Mouse (Mus musculus) left cerebral cortex, adult 8-10 months (tissue): ENCODE measurements around the gene Zfyve27. TPM values are rescaled to one million over a fixed set of nuclear protein-coding genes. Genes with fewer than 3 reads are reported as not detected.

Source experiments
- DNase-seq, 2 experiments: peaks; one replicate each; pipeline ENCODE4 v3.0.0; 2022; ENCODE audit warnings: low spot score in 2 of 2
- total RNA-seq, 4 experiments: library from RNA; stranded (reverse); gene quantifications; 2 replicates each; pipeline ENCODE4 v1.2.4; 2022

The Zfyve27 gene
- total RNA-seq = 100 to 1,000 TPM in 1 of 4 experiments, 10 to 100 TPM in 3; 78.2 to 101 (median 83.5) TPM

DNA sequence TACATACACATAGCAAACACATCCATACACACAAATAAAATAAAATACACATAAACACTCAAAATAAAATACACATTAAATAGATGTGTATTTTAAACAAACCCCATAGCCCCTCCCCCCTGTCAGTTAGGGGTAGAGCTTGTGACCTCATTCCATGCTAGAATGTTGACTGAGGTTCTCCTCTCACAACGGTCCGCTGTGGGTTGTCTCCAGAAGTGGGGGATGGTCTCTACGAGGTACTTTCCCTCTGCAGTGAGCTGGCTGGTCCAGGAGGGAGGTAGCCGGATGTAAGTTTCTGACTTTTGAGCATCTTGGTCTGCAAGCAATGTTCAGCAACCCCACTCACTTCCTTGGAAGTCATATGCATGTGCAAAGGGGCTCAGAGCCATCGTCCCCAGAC, at the start of gene Zfyve27:
Gene Zfyve27, plus strand, starts transcription at position 188 of the 400 bp plus-strand sequence.
- DNase-seq = no peak

DNA sequence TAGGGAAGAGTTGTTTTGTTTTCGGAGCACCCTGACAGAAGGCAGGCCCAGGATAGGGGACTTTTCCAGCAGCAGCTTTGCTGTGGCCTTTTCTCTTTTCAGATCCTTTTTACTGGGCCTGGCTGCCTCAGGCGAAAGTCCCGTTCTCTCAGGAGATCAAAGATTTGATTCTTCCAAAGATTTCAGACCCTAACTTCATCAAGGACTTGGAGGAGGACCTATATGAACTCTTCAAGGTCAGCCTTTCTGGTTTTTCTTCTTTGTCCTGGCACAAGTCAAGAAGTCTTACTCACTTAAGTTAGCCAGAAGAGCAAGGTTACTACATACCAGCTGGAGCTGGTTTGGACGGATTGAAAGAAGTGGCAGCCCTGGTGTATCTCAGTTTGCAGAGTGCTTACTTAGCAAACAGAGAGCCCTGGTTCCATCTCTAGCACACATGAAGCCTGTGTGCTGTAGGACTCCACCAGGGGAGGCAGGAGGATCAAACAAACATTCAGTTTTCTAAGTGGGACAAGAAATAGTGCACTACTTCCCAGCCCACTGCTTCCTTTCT, 47.9 kb upstream of the Zfyve27 start:
- DNase-seq = no peak

DNA sequence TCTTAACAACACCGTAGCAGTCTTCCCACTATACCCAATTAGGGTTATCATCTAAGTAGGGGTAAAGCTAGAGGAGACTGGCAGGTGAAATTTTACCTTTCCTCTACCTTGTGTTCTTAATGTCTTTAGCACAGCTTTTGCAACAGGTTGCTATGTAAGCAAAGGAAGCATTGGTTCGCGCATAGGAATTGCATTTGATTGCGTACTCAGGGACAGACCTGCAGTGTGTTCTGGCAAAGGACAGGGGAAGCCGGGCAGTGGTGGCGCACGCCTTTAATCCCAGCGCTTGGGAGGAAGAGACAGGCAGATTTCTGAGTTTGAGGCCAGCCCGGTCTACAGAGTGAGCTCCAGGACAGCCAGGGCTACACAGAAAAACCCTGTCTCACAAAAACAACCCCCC, 45.6 kb upstream of the Zfyve27 start:
- no peak for DNase-seq

DNA sequence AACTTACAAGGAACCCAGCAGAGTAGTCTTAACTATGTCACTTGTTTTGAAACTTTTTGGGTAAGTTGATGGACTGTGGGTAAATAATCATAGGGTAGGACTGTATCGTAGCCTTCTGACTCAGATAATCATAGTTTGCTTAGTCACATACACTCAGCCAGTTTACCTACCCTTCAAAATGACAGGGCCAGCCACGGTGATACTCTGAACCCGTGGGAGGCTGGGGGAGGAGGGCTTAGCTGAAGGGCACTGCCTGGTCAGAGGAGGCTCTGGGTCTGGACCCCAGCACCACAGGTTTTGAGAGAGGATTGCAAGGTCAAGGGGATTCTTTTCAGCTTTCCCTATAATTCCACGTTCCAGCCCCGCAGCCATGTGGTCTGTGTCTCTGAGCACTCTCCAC, 45.2 kb upstream of the Zfyve27 start:
- DNase-seq = no peak

DNA sequence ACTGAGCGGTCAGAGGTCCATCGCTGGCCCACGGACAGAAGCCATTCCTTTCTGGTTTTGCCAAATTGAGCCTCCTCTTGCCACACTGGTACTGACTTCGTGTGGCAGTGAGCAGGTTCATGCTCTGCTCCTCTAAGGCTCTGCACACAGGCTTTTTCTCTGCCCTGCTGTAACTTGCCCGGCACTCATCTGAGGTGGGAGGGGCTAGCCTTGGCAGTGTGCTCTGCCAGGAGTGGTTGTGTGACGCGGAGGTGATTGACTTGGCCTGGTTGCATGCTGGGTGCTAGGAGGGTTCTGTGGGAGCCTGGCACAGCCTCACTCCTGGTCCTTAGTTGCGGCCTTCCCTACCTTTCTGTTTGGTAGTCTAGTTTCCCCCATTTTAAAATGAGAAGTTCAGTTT, 43.3 kb upstream of the Zfyve27 start:
- no peak for DNase-seq

DNA sequence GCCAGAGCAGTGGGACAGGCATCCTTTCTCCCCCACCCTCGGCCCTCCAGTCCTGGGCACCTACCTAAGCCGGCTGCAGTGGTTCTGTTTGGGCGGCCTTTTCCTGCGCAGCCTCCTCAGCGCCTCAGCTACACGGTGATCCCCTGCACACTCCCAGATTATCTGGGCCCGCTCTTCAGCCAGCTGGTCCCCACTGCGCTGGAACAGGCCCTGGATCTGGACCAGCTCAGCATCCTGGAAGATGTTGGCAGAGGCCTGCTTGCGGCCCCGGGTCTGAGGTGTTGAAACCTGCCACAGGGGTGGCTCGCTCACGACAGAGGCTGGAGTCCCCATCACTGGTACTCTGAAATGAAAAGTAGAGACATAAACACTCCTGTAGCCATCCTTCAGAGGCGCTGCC, 39.1 kb upstream of the Zfyve27 start:
- no peak for DNase-seq

DNA sequence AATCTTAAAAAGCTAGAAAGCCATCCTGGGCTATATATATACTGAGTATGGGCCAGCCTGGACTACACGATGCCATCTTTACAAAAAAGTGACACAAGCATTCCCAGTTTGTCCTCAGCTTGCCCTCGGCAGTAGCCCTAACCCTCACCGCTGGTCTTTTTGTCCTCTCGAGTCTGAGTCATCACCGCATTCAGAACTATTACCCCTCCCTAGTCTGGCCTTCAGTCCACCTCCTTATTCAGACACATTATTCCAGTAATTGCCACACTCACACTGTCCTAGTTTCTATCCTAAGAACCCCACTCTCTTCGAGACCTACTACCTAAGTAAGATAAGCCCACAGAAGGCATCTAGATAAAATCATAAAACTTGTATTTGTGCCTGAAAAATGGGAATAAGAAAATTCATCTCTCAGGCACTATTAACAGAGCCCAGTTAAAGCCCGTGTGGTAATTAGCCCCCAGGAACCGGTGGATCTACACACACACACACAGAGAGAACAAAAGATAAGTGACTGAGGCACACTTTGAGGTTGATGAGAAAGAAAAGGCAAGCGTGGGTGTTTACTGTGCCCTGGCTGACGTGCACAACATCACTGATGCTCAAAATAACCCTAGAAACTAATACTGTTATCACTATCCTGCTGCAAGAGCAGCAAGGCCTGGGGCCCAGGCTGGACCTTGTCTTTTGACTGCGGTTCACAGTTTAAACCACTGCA, 38.1 kb upstream of the Zfyve27 start:
- no peak for DNase-seq

DNA sequence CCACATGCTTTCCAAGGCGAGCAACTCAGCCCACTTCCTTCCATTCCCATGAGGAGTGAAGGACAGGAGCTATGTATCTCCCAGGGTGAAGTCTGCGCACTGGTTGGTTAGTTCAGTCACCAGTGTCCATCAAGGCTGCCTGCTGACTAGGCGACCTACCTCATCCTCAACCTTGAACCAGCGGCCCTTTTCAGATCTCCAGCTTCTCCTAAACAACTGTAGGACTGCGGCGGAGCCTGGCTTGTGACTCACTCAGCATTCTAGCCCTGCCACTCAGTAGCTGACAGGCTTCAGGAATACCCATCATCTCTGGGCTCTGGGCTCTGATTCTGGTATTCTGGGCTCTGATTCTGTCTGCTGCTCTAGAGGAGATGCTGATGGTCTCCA, 37.5 kb upstream of the Zfyve27 start:
- no peak for DNase-seq

DNA sequence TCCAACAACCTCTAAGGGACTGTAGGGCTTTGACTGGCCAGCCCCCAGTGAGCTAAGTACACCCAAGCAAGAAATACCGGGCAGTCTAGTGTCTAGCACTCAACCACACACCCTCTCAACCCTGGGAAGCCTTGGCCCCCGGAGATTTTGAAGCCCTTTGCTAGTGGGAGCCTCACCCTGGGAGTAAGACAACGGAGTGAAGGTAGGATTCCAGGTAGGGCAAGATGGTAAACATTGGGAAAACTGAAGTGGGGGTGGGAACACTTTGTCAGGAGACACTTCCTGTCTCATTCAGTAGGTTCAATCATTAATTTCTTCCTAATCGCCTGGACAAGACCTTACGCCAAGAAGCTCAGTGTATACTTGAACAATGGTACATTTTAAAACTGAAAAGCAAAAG, 36.7 kb upstream of the Zfyve27 start:
- no peak for DNase-seq

DNA sequence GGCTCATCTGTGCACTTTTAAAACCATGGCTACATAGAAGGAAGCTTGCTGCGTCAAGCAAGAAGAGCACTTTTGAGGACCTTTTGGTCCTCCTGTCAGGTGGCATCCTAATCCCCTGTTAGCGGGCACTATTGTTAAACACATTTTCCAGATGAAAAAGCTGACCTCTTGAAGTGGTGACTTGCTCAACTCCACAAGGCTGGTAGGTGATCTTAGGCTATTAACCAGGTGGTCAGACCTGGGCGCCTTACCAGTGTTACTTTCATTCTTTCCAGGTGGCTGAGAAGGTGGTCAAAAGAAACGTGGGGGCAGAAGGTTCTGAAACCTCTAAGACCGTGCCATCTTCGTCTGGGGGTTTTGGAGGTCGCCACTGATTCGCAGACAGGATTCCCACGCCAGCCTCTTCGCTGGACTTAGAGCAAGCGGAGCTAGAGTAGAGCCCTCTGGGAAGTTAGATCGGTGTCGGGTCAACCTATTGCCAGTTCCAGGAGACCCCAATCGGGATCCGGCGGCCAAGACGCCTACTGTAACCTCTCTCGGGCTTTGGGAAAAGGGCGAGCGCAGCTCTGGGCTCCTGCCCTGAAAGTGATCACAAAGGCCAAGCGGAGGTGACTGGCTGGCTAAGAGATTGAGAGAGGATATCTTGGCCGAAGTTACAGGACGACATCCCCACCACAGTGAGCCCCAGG, 35.6 kb upstream of the Zfyve27 start:
- no peak for DNase-seq

DNA sequence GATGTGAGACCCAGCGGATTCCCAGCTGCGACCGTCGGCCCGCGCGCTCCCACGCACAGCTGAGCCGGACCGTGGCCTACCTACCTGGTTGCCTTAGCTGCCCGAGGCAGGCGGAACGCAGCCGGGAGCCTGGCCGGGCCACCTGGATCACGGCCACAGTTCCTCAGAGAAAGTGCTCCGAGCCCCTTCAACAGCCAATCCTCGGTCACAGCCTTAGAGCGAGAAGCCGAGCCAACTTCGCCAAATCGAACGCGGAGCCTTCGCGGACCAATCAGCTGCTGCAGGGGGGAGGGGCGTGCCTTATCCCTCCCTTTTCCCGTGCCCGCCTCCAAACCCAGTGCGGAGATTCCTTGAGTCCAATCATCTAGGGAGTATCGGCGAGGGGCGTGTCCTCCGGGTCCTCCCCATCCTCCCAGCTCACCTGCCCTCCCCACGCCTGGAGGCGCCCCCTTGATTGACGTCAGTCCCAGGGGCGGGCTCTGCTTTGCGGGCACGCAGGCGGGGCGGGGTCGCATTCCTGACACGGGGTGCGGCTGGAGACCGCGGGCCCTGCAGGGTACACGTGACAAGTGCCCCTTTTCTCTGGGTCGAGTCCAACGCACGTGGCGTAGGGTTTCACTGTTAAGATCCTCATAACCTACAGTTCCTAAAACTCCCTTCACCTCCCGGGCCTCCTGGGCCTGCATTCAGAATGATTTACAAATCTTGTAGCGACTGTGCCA, 34.8 kb upstream of the Zfyve27 start, which contains the start of gene Avpi1:
Gene Avpi1, minus strand, starts transcription at position 273 of the 722 bp plus-strand sequence.
- peak; percentile 87 to 99 for DNase-seq

DNA sequence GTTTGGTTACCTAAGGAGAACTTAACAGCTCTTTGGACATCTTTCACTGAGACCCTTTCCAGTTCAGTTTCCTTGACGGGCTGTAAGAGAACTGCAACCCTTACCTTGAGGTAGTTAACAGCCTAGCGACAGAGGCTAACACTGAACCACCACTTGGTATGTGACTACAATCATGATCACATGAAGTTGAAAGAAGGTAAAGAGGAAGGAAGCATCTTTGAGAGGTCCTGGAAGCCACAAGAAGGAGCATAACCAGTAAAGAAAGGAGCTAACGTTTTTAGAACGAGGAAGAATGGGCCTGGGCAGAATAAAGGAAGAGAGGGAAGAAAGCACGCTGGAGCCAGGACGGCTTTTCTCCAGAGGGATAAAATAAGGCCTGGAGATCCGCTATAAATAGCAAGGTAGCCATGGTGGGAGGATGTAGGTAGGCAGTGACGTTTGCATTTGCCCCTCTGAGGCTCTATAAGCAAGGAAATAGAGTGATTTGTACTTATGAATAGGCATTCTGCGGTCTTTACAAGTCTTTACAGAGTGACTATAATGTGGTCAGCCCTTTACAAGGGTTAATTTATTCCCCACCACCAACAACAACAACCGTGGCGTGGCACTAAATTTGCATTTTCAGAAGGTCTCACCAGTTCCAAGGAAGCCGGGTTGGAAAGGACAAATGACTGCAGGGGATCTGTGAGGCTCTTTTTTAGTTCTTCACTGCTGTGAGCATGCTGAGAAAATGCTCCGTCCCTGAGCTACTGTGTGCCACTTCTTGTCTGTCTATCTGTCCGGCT, 34.0 kb upstream of the Zfyve27 start:
- DNase-seq = no peak

DNA sequence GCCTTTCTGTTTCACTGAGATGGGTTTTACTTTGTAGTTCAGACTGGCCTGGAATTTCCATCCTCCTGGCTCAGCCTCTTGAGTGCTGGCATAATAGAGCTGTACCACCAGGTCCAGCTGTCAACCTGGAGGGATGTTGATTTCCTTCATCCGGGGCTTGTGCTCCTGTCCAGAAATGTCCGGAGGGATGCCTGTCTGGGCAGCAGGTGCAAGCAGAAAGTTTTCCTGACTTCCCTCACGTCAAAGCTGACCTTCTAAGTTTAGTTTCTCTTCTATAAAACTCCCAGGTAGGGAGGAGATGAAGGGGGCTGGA, 33.5 kb upstream of the Zfyve27 start:
- DNase-seq = no peak

DNA sequence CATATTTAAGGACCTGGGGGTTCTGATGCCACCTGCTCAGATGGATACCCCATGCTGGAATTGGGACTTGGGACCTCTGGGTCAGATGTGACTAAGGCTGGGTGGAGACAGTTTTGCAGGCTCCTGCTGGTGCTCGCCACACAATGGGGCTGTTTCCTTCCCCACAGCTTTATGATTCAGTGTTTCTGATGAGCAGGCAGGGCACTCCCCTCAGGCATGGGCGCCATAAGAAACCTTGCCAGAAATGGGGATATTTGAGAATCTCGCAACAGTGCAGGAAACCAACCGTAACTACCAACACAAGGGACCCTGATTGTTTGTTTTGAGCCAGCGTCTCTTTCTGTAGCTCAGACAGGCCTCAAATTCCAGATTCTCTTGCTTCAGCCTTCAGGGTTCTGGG, 32.6 kb upstream of the Zfyve27 start:
- DNase-seq = no peak

DNA sequence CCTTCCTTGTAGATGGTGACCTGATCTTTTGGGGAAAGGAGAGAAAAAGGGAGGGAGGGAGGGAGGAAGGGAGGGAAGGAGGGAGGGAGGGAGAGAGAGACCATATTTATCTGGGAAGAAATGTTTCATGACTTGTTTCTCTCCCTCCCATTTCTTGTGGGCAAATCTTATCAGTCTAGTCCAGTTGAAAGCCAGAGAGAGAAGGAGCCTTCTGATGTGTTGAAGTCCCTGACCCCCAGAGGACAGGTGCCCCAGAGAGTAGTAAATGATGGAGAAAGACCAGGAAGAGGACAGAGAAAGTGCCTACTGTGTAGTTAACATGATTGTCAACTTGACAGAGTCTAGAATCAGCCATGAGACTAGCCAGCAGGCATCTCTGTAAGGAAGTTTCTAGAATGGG, 28.7 kb upstream of the Zfyve27 start:
- no peak for DNase-seq

DNA sequence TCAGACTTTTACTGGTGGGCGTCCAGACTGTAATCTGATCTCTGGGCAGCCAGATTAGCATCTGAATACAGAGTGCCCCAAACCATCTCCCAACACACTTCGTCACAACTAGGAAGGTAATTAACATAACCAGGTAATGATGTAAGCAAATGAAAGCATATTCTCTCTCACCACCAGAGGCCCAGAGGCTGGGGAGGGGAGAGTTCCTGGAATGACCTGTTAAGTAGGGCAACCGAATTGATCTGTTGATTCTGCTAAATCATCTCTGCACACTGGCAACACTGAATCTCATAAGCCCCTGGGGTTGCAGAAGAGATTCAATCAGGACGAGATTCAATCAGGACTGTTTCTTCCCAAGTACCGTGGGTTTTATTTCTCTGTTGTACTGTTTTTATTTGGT, 27.6 kb upstream of the Zfyve27 start:
- no peak for DNase-seq

DNA sequence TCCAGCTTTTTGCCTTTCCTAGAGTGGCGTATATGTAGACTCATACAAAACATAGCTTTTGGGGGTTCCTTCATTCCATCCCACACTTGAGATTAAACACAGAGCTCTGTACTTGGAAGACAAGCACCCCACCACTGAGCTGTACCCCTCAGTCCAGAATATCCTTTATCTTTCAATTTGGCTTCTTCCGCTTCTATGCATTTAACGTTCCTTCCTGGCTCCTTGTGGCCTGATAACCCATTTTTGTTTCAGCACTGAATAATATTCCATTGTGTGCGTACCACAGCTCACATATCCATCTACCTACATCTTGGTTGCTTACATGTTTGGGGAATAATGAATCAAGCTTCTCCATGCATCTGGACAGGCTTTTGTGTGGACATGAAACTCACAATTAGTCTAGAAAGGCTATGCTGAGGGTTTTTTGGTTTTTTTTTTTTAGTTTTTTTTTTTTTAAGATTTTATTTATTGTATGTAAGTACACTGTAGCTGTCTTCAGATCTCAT, 26.5 kb upstream of the Zfyve27 start:
- DNase-seq = no peak

DNA sequence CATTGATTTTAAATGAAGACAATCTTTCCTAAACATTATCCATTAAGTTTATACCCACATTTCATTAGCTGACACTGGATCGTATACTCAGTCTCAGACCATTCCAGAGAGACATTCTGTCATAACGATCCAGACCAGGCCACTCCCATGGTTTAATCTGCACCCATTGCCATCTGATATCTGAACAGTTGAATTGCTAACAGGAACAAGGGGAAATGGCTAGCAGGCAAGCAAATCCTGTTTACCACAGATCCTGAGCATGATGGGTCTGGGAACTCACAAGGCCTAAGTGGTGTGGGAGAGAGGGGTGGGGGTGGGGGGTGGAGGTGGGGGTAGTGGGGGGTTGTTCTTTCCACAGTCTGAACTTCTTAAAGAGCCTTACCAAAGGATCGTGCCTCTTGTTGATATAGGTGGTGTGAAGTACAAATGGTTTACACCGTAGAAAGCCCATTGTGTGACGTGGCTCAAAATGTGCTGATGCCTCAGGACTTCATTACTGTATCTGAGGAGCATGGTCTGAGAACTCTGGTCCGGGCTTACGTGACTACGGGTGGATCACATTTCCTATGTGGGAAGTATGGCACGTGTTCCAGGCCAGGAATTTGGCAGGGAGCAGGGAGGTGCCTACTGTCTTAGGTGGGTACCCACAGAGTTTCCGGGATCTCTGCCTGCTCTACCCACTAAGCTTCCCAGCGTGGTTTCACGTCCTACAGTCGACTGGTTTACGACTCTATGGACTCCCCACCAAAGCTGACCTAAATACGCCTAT, 25.1 kb upstream of the Zfyve27 start:
- DNase-seq = no peak

DNA sequence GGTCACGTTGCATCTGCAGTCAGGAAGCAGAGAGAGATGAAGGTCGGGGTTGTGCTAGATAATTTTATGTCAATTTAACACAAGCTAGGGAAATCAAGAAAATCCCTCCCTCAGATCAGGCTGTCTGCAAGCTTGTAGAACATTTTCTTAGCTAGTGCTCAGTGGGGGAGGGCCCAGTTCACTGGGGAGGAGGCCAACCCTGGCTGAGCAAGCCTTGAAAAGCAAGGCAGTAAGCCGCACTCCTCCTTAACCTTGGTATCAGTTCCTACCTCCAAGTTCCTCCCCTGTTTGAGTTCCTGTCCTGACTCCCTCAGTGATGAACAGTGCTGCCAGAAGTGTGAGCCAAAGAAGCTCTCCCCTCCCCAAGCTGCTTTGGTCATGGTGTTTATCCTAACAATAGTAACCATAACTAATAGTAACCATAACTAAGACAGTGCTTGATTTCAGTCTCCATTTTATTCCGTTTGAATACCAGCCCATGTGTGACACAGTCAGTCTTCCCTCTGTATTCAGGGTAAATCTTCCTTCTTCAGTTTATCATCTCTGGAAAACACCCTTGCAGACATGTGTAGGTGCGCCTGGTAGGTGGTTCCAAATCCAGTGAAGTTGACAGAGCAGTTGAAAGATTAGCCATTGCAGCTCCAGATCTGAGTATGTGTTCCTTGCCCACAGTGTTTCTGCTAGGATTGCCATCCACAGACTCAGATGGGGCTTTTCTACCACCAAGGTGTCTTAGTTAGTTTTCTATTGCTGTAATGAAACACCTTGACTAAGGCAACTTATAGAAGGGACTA, 23.8 kb upstream of the Zfyve27 start:
- no peak for DNase-seq

DNA sequence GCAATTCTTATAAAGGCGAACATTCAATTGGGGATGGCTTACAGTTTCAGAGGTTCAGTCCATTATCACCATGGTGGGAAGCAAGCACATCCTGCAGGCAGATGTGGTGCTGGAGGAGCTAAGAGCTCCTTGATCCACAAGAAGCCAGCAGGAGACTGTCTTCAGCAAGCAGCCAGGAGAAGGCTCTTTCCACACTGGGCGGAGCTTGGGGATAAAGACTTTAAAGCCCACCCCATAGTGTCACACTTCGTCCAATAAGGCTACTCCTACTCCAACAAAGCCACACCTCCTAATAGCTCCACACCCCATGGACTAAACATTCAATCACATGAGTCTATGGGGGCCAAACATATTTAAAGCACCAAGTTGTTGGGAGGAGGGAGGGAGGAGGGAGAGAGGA, 21.8 kb upstream of the Zfyve27 start:
- DNase-seq = no peak
